Mouse (Mus musculus): ENCODE results near the gene Tmem63c. TPM values are rescaled to one million over a fixed set of nuclear protein-coding genes. Genes with fewer than 3 reads are reported as not detected.

Tmem63c gene
- polyA plus RNA-seq, 1 experiment from 2014 or later, result not detected

DNA sequence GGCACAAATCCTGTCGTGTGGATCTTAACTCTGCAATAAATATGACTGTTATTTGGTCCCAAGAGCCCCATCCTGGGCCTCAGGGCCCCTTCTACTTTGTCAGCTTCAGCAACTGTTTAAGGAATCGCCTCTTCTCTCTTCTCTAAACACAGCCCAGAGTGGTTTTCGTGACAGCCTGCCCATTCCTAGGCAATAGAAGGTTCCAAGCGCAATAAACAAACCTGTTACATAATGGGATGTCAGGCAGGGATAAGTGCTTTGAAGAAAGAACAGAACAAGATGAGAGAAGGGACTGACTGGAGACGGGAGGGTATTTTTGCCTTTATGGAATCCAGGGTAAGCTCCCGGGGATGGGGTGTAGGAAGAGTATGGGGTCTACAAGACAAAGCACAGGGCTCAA lies 72.5 kb downstream of the Tmem63c start:
- Histone ChIP-seq H3K4me2 (no peak overlapping the region), H3K36me3 (no peaks in the 10 kb centered on the region), H3K9me3 (replicated peaks) (no peaks in the 10 kb centered on the region), H3K27ac (ENCODE audit: poor library complexity, severe bottlenecking) (no peak overlapping the region), H3K9ac (no peak overlapping the region), H3K27me3 (replicated peaks) (peaks cover 14% of the 10 kb centered on the region), H3K4me3 (no peak overlapping the region), H3K4me1 (replicated peaks) (peaks cover 24% of the 10 kb centered on the region)
- no peak for ATAC-seq (ENCODE audit: insufficient number of reproducible peaks, low FRiP score)
- WGBS, result 62% methylated on average over 6 of the region's 6 CpGs

- Histone ChIP-seq H3K4me1 (replicated peaks) (peaks cover 12% of the 10 kb centered on the region), H3K36me3 (no peaks in the 10 kb centered on the region), H3K4me2 (no peak overlapping the region), H3K9ac (no peak overlapping the region), H3K27ac (ENCODE audit: poor library complexity, severe bottlenecking) (no peak overlapping the region), H3K27me3 (replicated peaks) (peaks cover 60% of the 10 kb centered on the region), H3K9me3 (replicated peaks) (no peaks in the 10 kb centered on the region), H3K4me3 (no peak overlapping the region)
- 82% methylated on average over 4 of the region's 4 CpGs for WGBS
- ATAC-seq (ENCODE audit: insufficient number of reproducible peaks, low FRiP score), result no peak
Measured at GRCm38 (mm10) chr12:87100331-87100730, 79.2 kb downstream of the Tmem63c start.

GRCm38 (mm10) chr12:87102165-87102631 lies 81.1 kb downstream of the Tmem63c start, which contains the start of gene Ngb:
Ngb (minus strand) TSS chr12:87102539.
- Histone ChIP-seq H3K9me3 (replicated peaks) (no peaks in the 10 kb centered on the region), H3K27ac (ENCODE audit: poor library complexity, severe bottlenecking) (no peak within 1 kb of the TSS), H3K36me3 (no peaks in the 10 kb centered on the region), H3K4me3 (peak within 1 kb of the TSS; percentile 44), H3K4me1 (replicated peaks) (peaks cover 12% of the 10 kb centered on the region), H3K4me2 (peak within 1 kb of the TSS; percentile 79), H3K27me3 (replicated peaks) (peaks cover 60% of the 10 kb centered on the region), H3K9ac (peak within 1 kb of the TSS; percentile 57; the same call in 1 of the 2 replicates)
- ATAC-seq (ENCODE audit: insufficient number of reproducible peaks, low FRiP score), result peak; percentile 34; the same call in 1 of the 2 replicates
- WGBS, result 5% methylated on average over 32 of the region's 32 CpGs

DNA sequence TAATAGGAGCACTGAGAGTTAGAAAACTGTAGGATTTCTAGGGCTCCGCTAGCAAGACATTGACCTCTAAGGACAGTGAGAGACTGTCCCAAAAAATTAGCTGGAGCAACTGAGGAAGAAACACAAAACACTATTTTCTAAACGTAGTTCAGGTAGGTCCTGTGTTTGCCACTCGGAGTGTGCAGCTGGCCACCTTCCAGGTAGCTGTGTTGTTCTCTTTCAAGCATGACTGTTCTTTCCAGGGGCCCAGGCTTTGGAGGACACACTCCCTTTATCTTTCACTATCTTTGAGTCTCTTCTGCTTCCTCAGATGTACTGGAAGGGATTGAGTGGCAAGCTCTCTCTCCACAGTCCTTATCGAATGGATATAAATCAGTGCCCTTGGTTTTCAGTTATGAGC lies 82.3 kb downstream of the Tmem63c start:
- Histone ChIP-seq H3K9ac (no peak overlapping the region), H3K36me3 (peaks cover 5% of the 10 kb centered on the region), H3K27me3 (replicated peaks) (peaks cover 48% of the 10 kb centered on the region), H3K4me2 (no peak overlapping the region), H3K9me3 (replicated peaks) (no peaks in the 10 kb centered on the region), H3K4me3 (no peak overlapping the region), H3K27ac (ENCODE audit: poor library complexity, severe bottlenecking) (no peak overlapping the region), H3K4me1 (replicated peaks) (peaks cover 12% of the 10 kb centered on the region)
- WGBS, result 87% methylated on average over 4 of the region's 4 CpGs
- no peak for ATAC-seq (ENCODE audit: insufficient number of reproducible peaks, low FRiP score)

GRCm38 (mm10) chr12:87104796-87105195 lies 83.7 kb downstream of the Tmem63c start:
- H3K4me1 ChIP-seq (replicated peaks), result peaks cover 12% of the 10 kb centered on the region
- WGBS, result 80% methylated on average over 4 of the region's 4 CpGs
- H3K9me3 ChIP-seq (replicated peaks), result no peaks in the 10 kb centered on the region
- no peak overlapping the region for H3K9ac ChIP-seq
- peaks cover 43% of the 10 kb centered on the region for H3K27me3 ChIP-seq (replicated peaks)
- H3K4me2 ChIP-seq, result no peak overlapping the region
- ATAC-seq (ENCODE audit: insufficient number of reproducible peaks, low FRiP score), result no peak
- peaks cover 17% of the 10 kb centered on the region for H3K36me3 ChIP-seq
- H3K4me3 ChIP-seq, result no peak overlapping the region
- no peak overlapping the region for H3K27ac ChIP-seq (ENCODE audit: poor library complexity, severe bottlenecking)

- Histone ChIP-seq H3K4me3 (no peak overlapping the region), H3K36me3 (peaks cover 35% of the 10 kb centered on the region), H3K27ac (ENCODE audit: poor library complexity, severe bottlenecking) (no peak overlapping the region), H3K9me3 (replicated peaks) (no peaks in the 10 kb centered on the region), H3K9ac (no peak overlapping the region), H3K4me1 (replicated peaks) (peaks cover 8% of the 10 kb centered on the region; the same call in 1 of the 2 replicates), H3K4me2 (no peak overlapping the region), H3K27me3 (replicated peaks) (peaks cover 16% of the 10 kb centered on the region)
- ATAC-seq (ENCODE audit: insufficient number of reproducible peaks, low FRiP score), result no peak
- 46% methylated on average over 3 of the region's 3 CpGs for WGBS
Measured at GRCm38 (mm10) chr12:87107357-87107977, 86.3 kb downstream of the Tmem63c start.

DNA sequence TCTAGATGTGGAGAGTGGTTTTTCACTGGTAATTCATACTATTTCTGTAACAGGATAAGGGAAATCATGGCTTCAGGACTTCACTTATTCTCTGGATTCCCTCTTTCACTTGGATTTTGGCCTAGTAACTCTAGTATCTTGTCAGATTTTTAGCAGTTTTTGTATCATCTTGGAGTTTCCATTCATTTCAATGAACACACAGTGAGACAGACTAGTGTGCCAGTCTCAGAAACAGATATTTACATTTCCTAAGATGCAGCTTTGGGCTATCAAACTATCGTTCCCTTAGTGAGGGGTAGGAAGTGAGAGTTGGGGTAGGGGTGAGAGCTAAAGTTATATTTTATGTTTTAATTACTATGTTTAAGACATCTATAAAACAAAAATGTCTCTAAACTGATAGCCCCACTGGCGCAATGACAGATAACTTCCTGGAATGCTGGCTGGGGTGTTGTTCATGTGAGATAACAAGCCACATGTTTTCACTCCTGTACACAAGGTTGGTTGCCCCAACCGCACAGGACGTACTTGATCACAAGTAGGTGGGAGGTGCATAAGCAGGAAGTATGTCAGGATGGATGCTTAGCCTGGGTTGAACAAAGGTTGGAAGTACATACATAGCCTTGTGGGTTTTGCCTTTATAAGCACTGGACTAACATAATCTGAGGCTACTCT lies 100.9 kb downstream of the Tmem63c start:
- H3K9ac ChIP-seq, result no peak overlapping the region
- no peak overlapping the region for H3K4me3 ChIP-seq
- ATAC-seq (ENCODE audit: insufficient number of reproducible peaks, low FRiP score), result 0 out of 2 replicates have a peak, but pooled peaks have one; percentile 39
- no peaks in the 10 kb centered on the region for H3K9me3 ChIP-seq (replicated peaks)
- WGBS, result 68% methylated on average over 4 of the region's 4 CpGs
- H3K36me3 ChIP-seq, result peaks cover 59% of the 10 kb centered on the region
- H3K4me1 ChIP-seq (replicated peaks), result no peaks in the 10 kb centered on the region
- no peaks in the 10 kb centered on the region for H3K27me3 ChIP-seq (replicated peaks)
- H3K4me2 ChIP-seq, result no peak overlapping the region
- no peak overlapping the region for H3K27ac ChIP-seq (ENCODE audit: poor library complexity, severe bottlenecking)

DNA sequence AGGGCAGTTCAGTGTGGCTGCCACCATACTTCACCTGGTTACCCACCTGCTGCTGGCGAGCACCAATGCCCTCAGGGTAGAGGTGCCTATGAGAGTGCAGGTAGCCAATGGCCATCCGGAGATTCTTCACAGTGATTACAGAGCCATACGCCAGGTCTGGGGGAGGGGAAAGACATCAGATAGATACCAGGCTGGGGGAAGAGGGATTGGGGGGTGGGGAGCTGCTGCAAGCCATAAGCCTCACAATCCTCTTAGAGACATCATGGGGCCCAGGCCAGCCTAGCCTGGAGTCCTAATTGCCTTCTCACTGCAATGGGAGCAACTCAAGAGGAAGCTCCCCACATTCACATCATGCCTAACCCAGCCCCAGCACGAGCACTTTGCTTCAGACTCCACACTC lies 106.1 kb downstream of the Tmem63c start:
- H3K36me3 ChIP-seq, result peaks cover 58% of the 10 kb centered on the region
- 77% methylated on average over 4 of the region's 4 CpGs for WGBS

DNA sequence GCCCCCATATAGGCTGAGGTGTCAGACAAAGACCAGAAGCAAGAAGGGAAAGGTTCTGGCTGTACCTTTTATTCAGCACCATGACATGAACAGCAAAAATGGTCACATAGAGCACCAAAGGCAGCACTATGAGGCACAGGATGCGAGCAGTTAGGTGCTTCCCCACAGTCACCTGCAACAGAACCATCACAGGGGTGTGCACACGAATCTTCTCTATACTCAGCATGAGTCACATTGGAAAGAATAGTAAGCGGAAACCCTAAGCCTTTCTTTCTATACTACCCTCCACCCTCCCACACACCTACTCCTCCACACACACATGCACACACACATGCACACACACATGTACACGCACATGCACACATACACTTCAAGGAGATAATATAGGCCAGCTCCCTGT lies 109.1 kb downstream of the Tmem63c start:
- no peak overlapping the region for H3K4me3 ChIP-seq
- no peak overlapping the region for H3K9ac ChIP-seq
- WGBS, result 89% methylated on average over 4 of the region's 4 CpGs
- H3K4me2 ChIP-seq, result no peak overlapping the region
- no peak overlapping the region for H3K27ac ChIP-seq (ENCODE audit: poor library complexity, severe bottlenecking)
- H3K4me1 ChIP-seq (replicated peaks), result peaks cover 10% of the 10 kb centered on the region
- no peaks in the 10 kb centered on the region for H3K9me3 ChIP-seq (replicated peaks)
- peaks cover 47% of the 10 kb centered on the region for H3K36me3 ChIP-seq
- ATAC-seq (ENCODE audit: insufficient number of reproducible peaks, low FRiP score), result no peak
- no peaks in the 10 kb centered on the region for H3K27me3 ChIP-seq (replicated peaks)

More for the DNA sequence above, 106.1 kb downstream of the Tmem63c start:
- Histone ChIP-seq H3K4me3 (no peak overlapping the region), H3K4me2 (no peak overlapping the region), H3K27me3 (replicated peaks) (no peaks in the 10 kb centered on the region), H3K9me3 (replicated peaks) (no peaks in the 10 kb centered on the region), H3K9ac (no peak overlapping the region), H3K27ac (ENCODE audit: poor library complexity, severe bottlenecking) (no peak overlapping the region), H3K4me1 (replicated peaks) (peaks cover 5% of the 10 kb centered on the region)
- ATAC-seq (ENCODE audit: insufficient number of reproducible peaks, low FRiP score), result no peak

DNA sequence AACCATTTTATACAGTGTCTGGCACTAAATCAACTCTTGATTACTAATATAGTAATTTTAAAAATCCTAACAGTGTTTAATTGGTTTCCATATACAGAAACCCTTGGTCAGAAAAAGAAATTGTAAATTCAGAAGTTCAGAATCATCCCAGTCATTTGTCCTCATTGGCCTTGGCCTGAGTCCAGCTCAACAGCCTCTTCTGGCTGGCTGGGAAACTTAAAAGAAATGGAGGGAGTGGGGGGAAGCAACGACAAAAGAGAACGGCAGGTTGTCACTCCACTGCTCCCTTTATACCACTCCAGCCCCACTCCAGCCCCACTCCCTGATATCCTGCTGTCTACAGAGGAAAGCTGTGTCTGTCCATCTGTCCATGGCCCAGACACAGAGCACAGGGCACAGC lies 110.0 kb downstream of the Tmem63c start:
- ATAC-seq (ENCODE audit: insufficient number of reproducible peaks, low FRiP score), result no peak
- Histone ChIP-seq H3K9me3 (replicated peaks) (no peaks in the 10 kb centered on the region), H3K9ac (no peak overlapping the region), H3K4me3 (no peak overlapping the region), H3K36me3 (peaks cover 52% of the 10 kb centered on the region), H3K4me2 (no peak overlapping the region), H3K4me1 (replicated peaks) (peaks cover 10% of the 10 kb centered on the region), H3K27me3 (replicated peaks) (no peaks in the 10 kb centered on the region), H3K27ac (ENCODE audit: poor library complexity, severe bottlenecking) (no peak overlapping the region)
- 58% methylated on average over 2 of the region's 2 CpGs for WGBS

- no peak for ATAC-seq (ENCODE audit: insufficient number of reproducible peaks, low FRiP score)
- Histone ChIP-seq H3K9me3 (replicated peaks) (no peaks in the 10 kb centered on the region), H3K27ac (ENCODE audit: poor library complexity, severe bottlenecking) (no peak overlapping the region), H3K4me2 (no peak overlapping the region), H3K4me3 (no peak overlapping the region), H3K36me3 (peaks cover 53% of the 10 kb centered on the region), H3K4me1 (replicated peaks) (peaks cover 10% of the 10 kb centered on the region), H3K27me3 (replicated peaks) (no peaks in the 10 kb centered on the region), H3K9ac (no peak overlapping the region)
- WGBS, result 61% methylated on average over 3 of the region's 3 CpGs
Measured at GRCm38 (mm10) chr12:87131619-87132018, 110.5 kb downstream of the Tmem63c start.
